Mouse (Mus musculus) 3T3-L1 (cell line): Measurements from ENCODE around the gene Tlr7.
"Not testable (repeated sequence)": the region's sequence is repeated elsewhere in the genome, so short reads cannot be mapped to it uniquely, and the experiment has no call there.

Experiments
- DNase-seq: peaks from one replicate; pipeline ENCODE4 v3.0.0-alpha.2; 2015; ENCODE audit warnings: low read depth, low spot score

The Tlr7 gene

DNA sequence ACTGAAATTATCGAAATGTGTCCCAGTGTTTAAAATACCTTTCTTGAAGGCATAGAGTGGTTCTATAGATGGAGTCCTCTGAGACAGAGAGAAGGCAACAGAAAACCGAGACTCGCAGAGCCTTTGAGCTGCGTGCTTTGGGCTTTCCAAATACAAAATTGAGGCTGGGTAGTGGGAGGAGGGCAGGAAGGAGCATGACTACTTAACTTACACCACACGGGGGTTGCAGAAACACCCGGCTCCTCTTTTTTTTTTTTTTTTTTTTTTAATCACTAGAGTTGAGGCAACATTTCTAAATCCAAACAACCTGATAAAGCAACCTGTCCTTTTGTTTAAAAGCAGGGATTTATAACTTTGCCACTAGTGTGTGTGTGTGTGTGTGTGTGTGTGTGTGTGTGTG is at the start of gene Tlr7:
Gene Tlr7, minus strand, starts transcription at position 160 of the 400 bp plus-strand sequence.
- peak; percentile 5 for DNase-seq

DNA sequence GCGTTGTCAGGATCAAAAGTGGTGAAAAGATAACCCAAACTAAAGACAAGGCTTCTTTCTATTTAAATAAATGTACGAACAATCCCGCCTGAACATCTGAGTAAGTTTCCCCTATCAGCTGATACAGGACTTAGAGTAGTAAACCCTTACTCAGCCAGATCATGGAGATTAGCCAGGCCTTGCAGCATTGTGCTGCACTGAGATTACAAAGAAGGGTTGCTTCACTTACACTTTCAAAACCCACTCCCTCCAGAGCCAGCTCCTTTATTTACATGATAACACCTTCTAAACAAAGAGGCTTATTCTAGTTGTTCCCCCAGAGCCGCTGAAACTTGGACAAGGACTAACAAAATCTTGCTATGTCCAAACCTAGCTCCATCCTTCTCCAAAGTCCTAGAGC is 49.7 kb upstream of the Tlr7 start:
- DNase-seq = no peak

DNA sequence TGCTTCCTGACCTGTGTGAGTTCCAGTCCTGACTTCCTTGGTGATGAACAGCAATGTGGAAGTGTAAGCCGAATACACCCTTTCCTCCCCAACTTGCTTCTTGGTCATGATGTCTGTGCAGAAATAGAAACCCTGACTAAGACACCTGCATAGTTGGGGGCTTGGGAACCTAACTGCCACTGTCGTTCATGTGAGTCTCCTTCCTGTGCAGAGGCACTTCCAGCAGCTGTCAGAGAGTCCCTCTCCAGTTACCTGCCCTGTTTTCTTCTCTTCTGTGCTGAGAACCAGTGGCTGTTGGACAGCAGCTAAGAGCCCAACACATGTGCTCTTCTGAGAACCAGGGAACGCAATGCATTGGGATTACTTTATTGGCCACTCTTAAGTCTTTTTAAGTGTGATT is 30.9 kb upstream of the Tlr7 start:
- not testable (repeated sequence) for DNase-seq

DNA sequence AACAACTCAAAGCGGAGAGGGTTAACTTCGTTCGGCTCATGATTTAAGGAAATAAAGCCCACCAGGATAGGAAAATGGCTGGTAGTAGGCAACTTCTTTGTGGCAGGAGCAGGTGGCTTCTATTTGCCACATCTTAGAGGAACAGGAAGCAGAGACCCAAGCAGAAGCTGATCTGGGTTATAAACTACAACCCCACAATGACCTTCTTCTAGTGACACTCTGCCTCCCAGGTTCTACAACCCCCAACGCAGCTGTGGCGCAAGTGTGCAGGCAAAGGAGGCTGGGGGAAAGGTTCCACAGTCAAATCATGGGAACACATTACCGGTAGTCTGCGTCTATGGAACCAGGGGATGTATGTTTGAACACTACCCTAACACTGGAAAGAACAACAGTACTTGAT is 29.3 kb upstream of the Tlr7 start:
- no peak for DNase-seq

DNA sequence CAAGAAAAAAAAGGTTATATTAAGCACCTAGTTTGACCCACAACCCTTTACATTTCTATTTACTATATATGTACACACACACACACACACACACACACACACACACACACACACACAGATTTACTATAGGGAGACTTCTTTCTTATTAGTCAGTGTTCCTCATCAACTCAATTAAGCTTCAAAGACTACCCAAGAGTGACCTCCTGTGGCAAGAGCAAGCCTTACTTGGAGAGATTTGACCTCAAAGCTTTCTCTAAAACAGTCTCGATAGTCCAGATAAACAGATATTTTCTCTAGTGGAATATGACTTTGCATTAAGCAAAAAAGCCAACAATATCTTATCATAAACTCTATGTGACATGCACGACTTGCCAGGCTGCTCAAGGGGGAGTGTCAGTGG is 27.1 kb upstream of the Tlr7 start:
- DNase-seq = peak; percentile 63

DNA sequence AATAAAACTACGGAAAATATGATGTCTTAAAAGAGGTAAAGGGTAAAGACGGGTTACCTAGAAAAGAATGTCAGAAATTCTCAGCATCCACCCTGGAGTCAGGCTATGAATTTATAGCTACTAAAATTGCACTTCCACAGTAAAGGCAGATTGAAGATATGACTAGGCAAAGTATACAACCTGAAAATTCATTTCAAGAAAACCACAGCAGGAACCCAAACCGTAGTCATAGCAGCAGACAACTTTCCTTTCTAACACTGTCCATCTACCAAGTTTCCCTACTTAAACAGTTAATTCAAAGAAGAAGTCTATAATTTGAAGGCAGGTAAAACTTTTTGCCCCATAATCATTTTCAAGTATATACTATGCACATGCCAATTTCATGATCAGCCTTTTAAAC is 25.6 kb upstream of the Tlr7 start:
- no peak for DNase-seq

DNA sequence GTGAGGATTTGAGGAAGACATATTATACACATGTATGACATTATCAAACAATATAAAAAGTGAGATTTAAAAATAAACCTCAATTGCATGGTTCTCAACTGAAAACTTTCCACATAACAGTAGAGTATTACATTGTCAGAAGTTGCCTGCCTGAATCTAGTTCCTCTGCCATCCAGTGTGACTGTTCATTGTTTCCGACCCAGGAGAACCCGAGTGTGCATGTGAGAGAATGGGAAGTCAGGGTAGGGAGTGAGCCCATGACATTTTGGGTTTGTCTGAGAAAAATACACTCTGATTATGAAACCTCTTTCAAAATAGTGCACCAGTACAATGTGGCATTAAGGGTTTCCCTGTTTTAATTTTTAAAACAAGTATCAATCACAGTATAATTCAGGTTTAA is 23.3 kb upstream of the Tlr7 start:
- no peak for DNase-seq

DNA sequence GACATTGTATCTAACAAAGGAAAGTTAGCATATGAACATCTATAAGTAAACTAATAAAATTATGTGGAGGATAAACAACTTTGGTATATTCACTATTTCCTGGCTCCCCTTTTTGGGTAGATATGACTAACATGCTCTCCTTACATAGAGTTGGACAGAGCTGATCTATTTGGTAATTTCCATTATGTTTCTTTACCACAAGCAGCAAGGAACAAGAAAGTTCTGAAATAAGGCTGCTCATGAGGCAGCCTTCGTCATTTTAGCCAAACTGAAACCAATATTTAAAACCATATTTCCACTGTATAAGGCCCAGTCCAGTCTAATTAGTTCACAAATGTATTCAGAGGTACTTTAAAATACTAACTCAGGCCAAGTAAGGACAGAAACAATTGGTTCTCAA is 16.1 kb upstream of the Tlr7 start:
- DNase-seq = peak; percentile 11

DNA sequence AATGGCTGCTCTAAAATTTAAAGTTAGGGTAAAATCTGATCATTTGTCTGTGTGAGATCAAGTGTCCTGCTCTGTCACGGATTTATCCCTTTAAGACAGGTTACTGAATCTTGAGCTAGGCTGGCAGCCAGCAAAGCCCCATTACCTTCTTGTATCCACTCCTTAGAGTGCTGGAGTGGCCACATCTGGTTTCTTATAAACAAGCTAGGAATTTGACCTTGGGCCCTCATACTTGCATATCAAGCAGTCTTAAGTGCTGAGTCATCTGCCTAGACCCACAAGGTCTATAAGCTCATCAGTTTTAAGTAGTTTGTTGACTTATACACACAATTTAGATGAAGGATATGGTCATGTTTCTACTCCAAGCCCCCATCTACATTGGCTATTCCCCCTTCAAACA is 14.0 kb upstream of the Tlr7 start:
- DNase-seq = peak; percentile 94

DNA sequence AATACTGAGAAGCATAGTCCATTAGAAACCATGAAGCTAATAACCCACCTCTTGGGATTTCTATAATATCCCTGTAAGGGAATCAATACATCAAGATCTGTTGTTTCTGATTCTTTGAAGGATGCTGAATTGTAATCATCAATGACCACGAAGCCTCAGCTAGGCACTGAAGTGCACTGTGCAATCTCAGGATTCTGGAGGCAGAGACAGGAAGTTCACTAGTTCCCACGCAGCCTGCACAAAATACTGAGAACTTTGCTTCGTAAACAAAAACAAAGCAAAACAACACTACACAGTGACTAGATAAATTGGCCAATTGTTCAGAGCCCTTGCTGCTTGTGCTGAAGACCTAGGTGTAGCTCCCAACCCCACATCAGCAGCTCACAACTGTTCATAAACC is 11.5 kb upstream of the Tlr7 start:
- no peak for DNase-seq

DNA sequence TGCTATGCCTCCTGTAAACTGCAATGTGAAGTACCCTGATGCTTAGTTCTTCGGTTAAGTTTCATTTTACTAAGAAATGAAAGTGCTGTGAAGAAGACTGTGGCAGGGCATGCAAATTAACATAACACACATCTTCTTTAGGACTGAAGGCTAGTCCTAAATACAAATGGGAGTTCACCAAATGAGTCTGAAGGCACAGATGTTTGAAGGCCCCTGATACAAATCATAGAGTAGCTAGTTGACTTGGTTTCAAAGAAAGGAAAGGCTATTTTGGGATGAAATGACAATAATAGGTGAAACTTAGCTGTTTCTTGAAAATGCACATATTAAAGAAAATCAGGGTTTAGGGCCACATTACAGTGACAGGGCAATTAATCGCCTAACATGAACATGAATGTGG is 9.8 kb upstream of the Tlr7 start:
- DNase-seq = no peak

DNA sequence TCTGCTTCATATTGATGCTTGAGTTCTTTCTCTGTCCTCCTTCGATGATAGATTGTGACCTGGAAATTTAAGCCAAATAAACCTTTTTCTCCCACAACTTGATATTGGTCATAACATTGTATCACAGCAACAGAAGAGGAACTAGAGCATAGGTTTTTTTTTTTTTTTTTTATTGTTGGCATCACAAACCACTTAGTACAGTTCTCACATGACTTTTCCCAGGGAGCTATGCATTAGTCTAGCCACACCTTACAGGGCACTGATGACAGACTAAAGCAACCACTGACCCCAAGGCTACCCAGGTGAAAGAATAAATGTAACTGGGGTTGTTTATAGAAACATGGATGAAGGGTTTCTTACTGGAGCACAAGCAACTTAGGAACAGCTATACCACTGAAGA is 7.6 kb upstream of the Tlr7 start:
- no peak for DNase-seq

DNA sequence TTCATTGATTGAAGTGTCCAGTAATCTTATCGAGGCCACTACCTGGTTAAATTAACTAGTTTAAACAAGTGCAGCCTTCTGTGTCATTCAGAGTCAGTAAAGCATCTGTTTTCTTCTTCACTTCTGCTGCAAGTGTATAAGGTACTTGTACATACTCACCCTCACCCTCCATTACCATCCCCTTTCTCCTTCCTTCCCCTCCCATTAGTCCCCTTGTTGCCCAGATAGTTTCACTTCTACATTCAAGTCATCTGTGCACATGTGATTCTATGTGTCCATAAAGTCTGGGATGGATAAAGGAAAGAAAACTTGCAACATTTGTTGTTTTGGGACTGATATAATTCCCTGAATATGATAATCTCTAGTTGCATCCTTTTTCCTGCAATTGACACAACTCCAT is 4.2 kb upstream of the Tlr7 start:
- no peak for DNase-seq

DNA sequence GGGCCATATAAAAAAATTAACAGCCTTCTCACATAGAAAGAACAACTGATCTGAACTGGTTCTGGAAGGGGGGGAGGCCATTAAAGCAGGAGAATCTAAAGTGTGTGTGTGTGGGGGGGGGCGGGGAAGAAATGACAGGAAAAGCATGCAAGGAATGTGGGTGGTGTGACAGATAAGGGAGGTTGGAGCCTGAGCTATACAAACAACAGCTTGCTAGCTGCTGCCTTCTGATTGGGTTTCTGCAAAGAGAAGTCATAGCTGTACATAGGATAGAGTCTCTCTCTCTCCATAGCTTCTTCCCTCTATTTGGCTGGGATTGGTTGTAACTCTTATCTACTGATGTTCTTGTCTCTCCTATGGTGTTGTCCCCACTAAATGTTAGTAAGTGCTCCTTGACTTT is 2.2 kb upstream of the Tlr7 start:
- DNase-seq = peak; percentile 51

DNA sequence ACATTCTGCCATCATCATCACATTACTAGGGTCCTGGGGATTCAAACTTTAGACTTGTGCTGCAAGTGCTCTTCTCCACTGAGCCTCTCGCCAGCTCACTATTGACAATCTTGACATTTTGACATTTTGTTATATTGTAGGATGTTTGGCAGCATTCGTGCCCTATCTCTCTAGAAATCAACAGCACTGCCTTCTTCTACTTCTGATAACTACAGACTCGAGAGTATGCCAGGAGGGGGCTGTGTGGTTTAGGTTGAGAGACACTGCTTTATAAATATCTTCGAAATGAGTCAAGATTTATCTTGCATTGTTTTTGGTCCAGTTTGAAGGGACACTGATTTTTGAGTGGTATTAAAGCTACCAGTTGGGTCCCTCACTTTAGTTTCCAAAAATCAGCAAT is 635 bp upstream of the Tlr7 start:
- no peak for DNase-seq

DNA sequence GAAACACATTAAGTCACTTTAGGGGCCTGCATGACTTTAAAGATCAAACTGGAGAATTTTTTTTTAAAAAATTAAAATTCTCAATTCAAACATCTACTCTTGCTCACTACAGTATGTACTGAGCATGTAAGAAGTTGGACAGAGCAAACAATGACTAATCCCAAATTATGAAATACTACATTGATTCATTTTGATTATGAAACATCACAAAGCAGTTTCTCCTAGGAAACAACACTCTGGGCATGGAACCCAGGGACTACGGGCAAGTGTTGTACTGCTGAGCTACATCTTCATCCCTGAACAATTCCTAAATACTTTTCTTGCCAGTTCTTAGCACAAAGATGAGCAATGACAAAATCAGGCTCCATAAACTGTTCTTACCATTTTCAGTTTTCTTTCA is 738 bp downstream of the Tlr7 start:
- peak; percentile 55 for DNase-seq

DNA sequence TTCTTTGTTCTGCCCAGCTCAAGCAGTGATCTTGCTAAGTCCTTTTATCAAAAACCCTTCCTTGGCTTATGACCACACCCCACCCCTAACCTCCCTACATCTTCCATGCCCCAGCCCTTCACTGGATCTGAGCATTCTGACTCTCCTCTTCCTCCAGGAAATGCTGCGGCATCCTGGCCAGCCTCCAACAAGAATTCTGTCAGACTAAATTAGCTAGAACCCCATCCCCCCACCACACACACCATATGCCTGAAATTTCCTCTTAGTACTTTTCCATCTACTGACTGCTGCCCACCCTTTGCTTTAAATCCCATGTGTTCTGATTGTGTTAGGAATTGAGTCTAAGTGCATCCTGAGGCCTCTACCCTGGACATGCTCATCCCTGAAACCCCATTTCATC is 1.3 kb downstream of the Tlr7 start:
- DNase-seq = no peak

DNA sequence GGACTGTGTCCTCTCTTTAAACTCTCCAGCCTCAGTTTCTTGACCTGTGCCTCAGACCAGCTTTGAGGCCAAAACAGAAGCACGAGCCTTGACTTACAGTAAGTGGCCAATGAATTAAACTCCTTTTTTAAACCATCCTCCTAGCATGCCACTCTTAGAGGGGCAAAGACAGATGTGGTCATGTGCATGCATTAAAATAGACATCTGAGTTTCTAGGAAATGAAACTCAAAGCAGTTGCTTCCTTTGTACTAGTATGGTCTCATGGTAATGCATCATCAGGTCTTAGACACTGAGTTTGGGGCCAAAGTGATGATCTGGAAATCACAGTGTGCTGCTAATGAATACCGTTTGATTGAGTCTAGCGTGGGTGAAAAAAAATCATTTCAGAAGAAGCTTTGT is 1.8 kb downstream of the Tlr7 start:
- DNase-seq = no peak

DNA sequence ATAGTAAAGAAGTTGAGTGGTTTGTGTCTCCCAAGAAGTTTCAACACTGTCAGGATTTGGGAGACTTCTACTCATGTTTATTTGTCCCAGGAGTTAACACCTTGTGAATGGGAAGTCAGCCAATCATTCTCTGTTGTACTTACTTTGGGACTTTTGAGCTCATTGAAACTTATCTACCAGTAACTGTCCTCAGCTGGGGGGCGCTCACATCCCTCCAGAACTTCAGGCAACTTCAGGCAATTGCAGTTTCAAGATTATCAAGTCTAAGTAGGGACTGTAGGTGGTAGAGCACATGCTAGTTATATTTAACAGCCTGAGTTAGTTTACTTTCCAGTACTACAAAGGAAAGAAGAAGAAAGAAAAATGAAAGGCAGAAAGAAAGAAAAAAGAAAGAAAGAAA is 6.6 kb downstream of the Tlr7 start:
- DNase-seq = no peak

DNA sequence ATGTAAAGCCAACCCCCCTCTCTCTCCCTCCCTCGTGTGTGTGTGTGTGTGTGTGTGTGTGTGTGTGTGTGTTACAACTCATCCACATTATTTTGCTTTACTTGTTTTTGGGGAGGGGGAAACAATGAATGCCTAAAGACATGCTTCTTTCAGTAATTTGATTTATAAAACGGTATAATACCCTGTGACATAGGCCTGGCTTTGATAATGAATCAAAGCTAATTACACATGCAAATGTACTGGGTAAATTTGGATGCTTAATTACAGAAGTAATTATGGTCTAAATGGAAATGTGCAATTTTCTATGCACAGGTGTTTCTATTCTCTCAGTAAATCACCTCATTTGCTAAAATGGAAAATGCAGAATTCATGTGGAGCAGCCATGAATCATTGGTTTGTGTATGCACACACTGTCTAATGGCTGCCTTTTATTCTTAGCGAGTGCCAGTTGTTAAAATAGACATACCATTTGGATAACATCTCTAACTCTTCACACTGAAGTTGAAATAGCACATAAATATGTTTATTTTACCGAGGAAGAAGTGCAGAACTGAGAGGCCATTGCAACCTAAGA is 9.0 kb downstream of the Tlr7 start:
- DNase-seq = no peak

DNA sequence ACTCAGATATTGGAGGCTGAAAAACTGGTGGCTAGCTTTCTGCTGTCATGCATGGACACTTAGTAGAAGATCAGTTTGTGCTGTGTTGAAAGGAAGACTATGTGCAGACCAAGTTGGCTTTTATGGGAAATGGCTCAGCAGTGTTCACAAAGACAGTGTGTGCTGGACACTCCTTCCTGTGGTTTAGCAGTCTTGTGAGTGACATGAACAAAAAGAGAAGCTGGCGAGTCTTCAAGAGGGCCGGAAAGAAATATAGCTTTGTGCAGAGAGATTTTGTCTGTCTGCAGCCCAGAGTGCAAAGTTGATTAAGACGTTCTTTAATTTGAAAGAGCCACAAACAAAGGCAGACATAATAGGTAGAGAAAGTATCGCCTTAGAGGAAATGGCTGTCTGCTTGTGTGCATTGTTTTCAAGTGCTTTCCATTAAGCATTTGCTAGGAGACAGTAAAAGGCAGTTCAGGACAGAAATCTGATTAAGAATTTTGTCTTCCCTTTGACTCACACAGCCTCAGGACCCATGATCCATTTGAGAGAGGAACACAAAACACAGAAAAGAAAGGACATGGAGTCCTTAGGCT is 11.4 kb downstream of the Tlr7 start:
- DNase-seq = peak; percentile 54

DNA sequence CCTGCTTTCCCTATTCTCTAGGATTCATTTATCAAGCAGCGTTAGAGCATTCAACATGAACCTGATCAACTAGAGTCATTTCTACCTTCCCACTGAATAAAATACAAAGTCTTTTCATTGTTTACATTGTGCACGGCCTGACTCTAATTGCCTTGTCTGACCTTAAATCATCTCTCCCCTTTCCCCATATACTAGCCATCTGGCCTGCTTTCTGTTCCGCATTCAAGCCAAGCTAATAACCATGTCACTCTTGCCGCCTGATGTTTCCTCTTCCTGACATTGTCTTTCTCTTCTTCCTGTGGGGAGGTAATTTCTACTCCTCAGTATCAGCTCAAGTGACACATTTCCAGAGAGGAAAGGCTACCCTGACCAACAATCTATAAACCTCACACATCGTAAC is 14.6 kb downstream of the Tlr7 start:
- no peak for DNase-seq

DNA sequence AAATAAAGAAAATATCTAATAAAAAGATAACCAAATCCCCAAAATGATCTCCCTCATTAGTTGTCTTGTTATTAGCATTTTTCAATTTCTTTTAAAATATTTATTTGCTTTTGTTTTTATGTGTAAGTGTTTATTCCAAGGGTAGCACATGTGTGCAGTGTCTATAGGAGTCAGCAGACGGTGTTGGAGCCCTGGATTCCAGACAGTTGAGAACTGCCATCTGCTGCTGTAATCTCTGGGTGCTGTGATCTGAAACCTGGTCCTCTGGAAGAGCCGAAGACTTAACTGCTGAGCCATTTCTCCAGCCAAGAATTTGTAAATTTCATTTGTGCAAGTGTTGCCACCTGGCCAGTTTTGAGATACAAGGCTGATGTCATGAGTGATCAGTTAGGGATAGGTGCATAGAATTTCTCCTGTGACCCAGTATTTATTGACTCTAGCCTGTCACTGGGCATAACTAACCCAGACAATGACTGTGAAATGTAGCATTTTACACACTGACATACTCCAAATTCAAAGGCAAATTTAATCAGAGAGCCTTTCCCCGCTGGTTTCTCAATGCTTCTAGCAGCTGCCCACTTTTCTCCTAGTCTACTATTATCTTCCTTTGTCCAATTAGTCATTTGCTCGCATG is 15.1 kb downstream of the Tlr7 start:
- no peak for DNase-seq

DNA sequence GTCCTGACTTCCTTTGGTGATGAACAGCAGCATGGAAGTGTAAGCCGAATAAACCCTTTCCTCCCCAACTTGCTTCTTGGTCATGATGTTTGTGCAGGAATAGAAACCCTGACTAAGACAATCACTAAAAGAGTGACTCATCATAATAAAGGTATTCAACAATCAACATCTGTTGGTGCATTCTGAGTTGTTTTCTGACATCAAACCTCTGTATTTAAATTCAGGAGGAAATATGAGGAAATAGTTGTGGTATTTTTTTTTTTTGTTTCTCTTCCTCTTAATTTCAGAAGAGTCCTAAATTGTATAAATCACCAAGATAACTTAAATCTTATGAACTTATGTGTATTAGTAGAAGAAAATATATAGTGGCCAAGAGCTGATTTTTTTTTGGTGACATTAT is 28.3 kb downstream of the Tlr7 start:
- DNase-seq = not testable (repeated sequence)
